Mouse (Mus musculus) urinary bladder, postnatal 25 days (tissue): ENCODE results near the gene Eno4.

Experiments used
- DNase-seq: peaks from one replicate; pipeline ENCODE4 v3.0.0; 2022; ENCODE audit warnings: low spot score

The Eno4 gene

DNA sequence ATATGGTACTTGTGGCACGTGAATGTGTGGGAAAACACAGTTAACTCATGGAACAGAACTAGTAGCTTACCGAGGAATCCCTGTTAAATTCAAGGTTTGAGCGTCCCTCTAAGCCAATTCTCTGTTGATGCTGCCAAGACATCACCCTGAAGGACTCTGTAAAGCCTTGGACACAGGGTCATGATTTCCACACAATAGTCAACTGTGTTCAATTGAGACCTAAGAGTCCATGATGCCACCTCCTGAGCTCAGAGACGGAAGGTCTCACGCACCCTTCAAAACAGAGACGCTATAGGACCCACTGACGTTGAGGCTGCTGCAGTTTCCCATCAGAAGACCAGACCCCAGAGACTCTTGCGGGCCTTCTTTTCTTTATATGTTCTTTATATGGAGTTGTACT, 30.9 kb downstream of the Eno4 start:
- DNase-seq = no peak

DNA sequence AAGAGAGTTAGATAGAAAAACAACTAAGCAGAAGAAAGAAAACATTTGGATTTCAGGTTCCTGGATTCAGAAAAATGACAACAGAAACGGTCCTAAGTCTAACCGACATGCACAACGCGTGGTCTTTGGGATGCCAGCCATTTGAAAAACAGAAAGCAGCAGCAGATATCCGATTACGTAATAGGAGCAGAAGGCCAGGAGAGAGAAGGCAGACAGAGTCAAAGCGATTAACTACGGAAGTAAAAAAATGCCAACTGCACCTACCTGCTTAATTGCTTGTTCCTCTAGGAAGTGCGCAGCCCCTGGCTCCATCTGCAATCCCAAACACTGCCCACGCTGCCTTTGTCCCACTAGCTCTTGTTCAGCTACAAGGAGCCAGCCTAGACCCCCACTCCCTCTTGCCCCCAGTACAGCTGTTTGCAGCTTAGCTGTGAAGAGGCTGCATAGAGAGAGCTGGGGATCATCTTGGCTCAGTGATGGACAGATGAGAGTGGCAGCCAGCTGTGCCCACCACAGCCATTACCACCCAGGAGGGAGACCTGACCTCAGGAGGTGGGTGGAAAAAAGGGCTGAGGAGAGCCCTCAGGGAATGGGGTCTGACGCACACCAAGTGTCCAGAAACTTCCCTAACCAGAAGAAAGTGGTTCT, 32.1 kb downstream of the Eno4 start:
- DNase-seq = no peak

DNA sequence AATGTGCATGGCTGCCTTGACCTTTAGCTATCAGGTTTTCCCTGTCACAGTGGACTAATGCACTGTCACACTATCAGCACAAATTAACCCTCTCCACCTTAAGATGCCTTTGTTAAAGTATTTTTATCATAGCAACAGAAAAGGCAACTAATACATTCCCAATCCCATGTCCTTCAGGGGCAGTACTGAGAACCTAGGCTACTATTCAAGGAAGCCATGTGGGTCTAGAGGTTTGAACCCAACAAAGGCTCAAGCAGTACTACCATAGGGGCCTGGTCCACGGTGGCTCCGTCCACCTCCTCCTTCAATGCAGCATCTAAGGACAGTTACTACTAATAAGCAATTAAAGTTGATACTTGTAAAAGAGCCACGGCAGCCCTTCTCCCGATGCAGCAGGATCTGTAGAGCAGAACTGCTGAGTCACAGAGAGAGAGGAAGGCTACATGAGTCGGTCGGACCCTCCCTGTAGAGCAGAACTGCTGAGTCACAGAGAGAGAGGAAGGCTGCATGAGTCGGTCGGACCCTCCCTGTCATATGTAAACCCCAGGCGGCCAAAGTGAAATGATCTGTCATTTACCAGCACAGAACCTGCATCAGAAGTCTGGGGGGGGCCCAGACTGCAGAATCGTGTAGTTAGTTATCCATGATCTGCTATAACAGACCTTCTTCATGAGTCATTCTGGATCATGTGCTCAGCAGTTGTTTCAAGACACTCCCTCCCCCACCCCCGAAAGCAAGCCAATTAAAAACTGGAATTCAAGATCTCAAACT, 35.4 kb downstream of the Eno4 start:
- peak; percentile 4 for DNase-seq

DNA sequence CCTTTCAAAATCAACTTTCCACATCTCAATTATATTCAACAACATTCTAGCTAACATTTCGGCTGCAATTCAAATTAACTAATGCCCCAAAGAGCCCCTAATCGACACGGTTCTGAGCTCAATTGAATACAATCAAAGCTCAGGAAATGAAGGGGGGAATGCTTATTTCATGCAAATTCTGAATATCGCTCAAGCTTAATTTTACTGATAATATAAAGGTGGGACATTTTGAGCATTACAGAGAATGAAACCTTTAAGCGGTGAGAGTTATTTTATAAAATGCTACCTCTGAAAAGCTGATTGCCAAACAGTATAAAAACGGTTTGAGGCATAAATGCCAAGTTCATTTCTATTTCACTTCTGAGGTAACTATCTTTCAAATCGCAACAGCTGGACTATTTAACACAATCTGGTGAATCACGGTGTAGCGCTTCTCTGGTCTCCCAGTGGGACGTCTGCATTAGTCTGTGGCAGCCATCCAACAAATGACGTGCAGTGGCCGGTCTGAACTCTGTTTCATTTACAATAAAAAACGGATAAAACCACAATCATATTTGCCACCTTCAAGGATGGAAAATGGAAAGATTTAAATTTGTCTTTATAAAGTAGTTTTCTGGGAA, 36.3 kb downstream of the Eno4 start:
- DNase-seq = peak; percentile 38

DNA sequence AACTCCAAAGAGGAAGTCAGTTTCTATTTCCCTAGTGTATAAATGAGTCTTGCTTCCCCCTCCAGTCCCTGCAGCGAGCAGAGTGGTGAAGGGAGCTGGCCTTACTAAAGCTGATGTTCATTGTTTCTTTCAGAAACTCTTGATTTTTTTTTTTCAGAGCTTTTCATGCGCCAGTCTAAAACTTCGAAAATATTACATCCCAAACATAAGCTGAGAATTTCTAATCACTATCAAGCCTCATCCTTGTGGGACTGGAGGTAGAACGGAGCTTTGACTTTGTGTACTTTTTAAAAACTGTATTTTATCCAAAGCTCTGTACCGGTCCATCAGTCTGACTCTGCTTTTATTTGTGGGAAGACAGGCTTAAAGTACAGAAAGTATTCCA, 36.8 kb downstream of the Eno4 start:
- no peak for DNase-seq

DNA sequence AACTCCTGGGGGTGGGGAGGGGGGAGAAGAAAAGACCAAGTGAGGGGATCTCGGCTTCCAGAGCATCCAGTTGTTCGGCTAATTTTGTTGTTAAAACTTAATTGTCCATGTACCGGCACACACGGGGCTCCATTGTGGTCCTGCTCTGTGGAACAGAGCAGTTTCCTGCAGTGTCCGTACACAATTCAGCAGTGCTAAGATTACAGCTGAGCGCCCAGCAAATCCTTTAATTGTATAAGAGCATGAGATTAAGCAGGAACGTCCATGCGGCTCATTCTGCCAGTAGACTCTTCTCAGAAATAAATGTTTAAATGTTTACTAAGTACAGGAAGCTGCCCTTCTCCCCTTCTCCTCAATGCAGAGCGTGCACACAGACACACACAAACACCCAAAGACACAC, 38.3 kb downstream of the Eno4 start:
- DNase-seq = no peak

DNA sequence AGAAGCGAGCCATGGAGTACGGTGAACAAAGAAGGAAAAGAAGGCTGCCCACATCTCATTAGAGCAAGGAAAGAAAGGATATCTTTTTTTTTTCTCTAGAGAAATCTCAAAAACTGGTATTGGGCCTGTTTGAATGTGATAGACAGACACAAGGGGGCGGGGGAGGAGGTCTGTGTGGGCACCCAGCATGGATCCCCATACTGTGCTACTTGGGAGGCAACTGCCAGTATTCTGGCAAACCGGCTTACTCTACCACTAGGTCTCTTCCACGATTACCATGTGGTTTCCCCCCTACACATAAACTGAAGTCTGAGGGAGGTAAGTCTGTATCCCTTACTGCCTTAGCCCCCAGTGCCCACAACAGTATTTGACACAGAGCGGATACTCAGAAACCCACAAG, 59.6 kb downstream of the Eno4 start:
- no peak for DNase-seq

DNA sequence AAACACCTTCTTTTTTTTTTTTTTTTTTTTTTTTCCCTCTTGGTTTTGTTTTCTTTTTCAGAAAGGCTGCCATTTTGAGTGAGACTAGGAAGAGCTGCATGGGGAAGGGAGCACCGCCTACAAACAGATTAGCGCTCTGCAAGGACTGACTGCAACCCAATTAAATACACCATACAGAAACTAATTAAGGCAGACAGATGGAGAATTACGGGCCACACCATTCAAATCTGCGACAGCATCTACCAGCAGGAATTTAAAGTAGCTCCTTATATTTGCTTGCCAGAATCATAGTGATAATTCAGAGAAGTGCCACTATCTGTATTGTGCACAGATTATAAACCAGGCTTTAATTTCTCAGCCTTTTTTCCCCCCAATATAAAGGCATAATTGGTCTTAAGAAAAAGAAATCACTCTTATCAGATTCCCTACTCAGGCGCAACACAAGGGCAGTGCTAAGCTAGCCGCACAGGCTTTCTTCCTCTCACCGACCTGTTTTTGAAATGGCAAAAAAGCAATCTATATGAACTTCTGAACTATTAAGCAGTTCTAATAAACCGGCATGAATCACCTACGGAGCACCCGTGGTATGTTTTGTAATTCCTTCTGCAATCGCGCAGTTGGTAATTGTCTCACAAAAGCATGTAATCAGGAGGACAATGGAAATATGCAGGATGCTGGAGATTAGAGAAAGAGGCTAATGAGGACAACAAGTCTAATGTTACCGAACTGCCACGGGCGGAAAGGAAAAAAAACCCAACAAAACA, 63.5 kb downstream of the Eno4 start:
- no peak for DNase-seq

DNA sequence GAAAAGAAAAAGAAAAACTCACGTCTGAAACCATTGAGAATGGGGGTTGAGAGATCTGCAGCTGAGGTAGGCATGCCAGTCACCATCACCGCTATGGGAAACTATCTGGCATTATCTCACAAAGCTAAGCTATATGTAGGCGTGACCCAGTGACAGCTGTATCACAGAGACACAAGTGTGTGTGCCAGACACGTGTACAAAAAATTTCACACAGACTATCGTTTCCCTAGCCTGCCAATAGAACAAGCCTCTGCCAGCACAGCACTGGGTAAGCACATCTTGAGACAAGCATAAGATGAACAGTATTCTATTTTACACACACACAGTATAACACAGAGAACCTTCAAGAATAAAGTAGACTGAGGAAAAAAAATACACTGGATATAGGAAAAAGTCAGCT, 67.6 kb downstream of the Eno4 start:
- no peak for DNase-seq
